Mouse (Mus musculus) heart, embryonic 14.5 days (tissue): ENCODE data around the gene Wdr60. TPM values are rescaled to one million over a fixed set of nuclear protein-coding genes. Genes with fewer than 3 reads are reported as not detected.

Source experiments
- ATAC-seq: fragments of 200-750 bp; cut with Nextera tagmentation; 2 replicates; pipeline ENCODE4 v1.8.0; 2017; ENCODE audit warnings: low read depth, moderate TSS enrichment; ENCODE audit not compliant: insufficient number of reproducible peaks, insufficient read depth, low FRiP score
- H3K27ac ChIP-seq, 2 experiments: fragments of 200-500 bp in 1 of 2; fragments of 300-500 bp in 1 of 2; sonication (generic) in 1 of 2; replicated peaks in 1 of 2; 2 replicates each; pipeline ENCODE4 v1.5.1; 2012 to 2014; ENCODE audit warnings: low read depth in 2 of 2, low read length in 2 of 2, control low read depth in 1 of 2, mild to moderate bottlenecking in 1 of 2, mixed read lengths in 1 of 2; ENCODE audit not compliant: control insufficient read depth in 1 of 2, insufficient read depth in 1 of 2
- H3K27me3 ChIP-seq: fragments of 300-500 bp; sonication (generic); 2 replicates; pipeline ENCODE4 v1.6.1; 2014; ENCODE audit warnings: mild to moderate bottlenecking, low read length, control low read depth; ENCODE audit not compliant: control insufficient read depth, insufficient read depth
- H3K36me3 ChIP-seq: fragments of 300-500 bp; sonication (generic); 2 replicates; pipeline ENCODE4 v1.6.1; 2014; ENCODE audit warnings: mild to moderate bottlenecking, control low read depth, low read length, mixed read lengths; ENCODE audit not compliant: control insufficient read depth, insufficient read depth
- H3K4me1 ChIP-seq, 2 experiments: fragments of 200-500 bp in 1 of 2; fragments of 300-500 bp in 1 of 2; sonication (generic) in 1 of 2; 2 replicates each; pipeline ENCODE4 v1.6.1; 2012 to 2014; ENCODE audit warnings: low read length in 2 of 2, control low read depth in 1 of 2, mixed read lengths in 1 of 2; ENCODE audit not compliant: control insufficient read depth in 2 of 2, insufficient read depth in 2 of 2
- H3K4me2 ChIP-seq: fragments of 300-500 bp; sonication (generic); 2 replicates; pipeline ENCODE4 v1.6.1; 2014; ENCODE audit warnings: mild to moderate bottlenecking, low read length
- H3K4me3 ChIP-seq, 2 experiments: fragments of 200-500 bp in 1 of 2; fragments of 300-500 bp in 1 of 2; sonication (generic) in 1 of 2; 2 replicates each; pipeline ENCODE4 v1.5.1; 2012 to 2014; ENCODE audit warnings: low read length in 2 of 2, mild to moderate bottlenecking in 2 of 2, control low read depth in 1 of 2, low read depth in 1 of 2, moderate library complexity in 1 of 2; ENCODE audit not compliant: control insufficient read depth in 1 of 2, insufficient read depth in 1 of 2
- H3K9ac ChIP-seq: fragments of 300-500 bp; sonication (generic); 2 replicates; pipeline ENCODE4 v1.6.1; 2014; ENCODE audit warnings: mild to moderate bottlenecking, low read length
- H3K9me3 ChIP-seq: fragments of 300-500 bp; sonication (generic); 2 replicates; pipeline ENCODE4 v1.6.1; 2016; ENCODE audit warnings: low read length, control low read depth; ENCODE audit not compliant: control insufficient read depth
- WGBS: fragments of 180-500 bp; shearing (Covaris S2); extraction: QIAGEN DNeasy Blood & Tissue Kit; methylation state at CpG from one replicate; pipeline ENCODE4 v1.1.7; 2014; 5-methylcytosine and 5-hydroxymethylcytosine counted together
- polyA plus RNA-seq: library from polyadenylated mRNA; unstranded; fragments of >200 nt; fragmentation: Nextera tagmentation; extraction: Ambion mirVana; gene quantifications from 2 replicates; pipeline ENCODE4 v1.2.1, GENCODE M21; 2014

Gene Wdr60
- polyA plus RNA-seq, 1 experiment from 2014 or later, result 2.9 TPM

DNA sequence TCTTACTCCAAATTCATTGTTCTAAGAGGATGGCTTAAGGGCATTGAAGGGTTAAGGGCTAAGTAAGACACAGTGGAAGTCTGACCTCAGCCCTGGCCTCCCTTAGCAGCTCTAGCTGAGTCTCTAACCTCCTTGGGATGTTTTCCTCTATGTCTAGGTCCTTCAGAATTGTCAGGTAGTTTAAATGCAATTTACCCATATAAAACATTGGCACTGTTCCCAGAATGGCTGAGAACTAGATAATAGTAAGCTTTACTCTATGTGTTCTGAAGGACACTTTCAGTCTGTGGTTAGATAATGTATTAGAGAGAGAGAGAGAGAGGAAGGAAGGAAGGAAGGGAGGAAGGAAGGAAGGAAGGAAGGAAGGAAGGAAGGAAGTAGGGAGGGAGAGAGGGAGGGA, 80.4 kb downstream of the Wdr60 start:
- no peaks in the 10 kb centered on the region for H3K9me3 ChIP-seq
- no peak overlapping the region for H3K4me3 ChIP-seq
- no peak overlapping the region for H3K9ac ChIP-seq
- no peak for ATAC-seq
- no peaks in the 10 kb centered on the region for H3K36me3 ChIP-seq
- H3K4me1 ChIP-seq, result no peaks in the 10 kb centered on the region
- H3K27ac ChIP-seq, result no peak overlapping the region
- no peak overlapping the region for H3K4me2 ChIP-seq
- H3K27me3 ChIP-seq, result no peaks in the 10 kb centered on the region

DNA sequence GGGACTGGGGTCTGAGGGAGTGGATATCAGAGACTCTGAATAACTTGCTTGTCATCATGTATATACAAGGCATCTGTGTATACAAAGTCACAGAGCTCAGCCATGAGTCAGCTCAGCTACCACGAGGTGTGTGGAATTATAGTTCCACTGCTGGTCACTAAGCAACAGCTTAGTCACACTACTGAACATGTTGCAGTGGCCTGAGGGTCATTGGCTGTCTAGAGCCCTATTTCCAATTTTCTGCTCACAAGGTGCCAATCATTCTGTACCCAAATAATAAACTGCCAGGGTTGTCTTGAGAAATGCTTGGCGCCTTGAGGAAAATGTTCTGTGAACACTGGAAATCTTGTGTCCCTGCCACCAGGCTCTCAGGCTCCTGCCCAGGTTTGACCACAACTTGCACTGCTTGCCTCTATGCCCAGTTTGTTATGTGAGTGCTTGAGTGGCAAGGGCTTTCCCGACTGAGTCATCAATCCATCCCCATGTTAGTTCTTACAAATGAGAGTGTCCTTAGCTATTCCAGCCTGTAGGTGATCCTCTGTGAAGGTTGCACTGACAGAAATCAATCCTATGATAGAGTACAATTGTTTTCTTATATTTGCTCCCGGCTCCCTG, 81.3 kb downstream of the Wdr60 start:
- H3K27ac ChIP-seq, result no peak overlapping the region
- no peak overlapping the region for H3K4me2 ChIP-seq
- H3K27me3 ChIP-seq, result no peaks in the 10 kb centered on the region
- no peak overlapping the region for H3K9ac ChIP-seq
- H3K4me3 ChIP-seq, result no peak overlapping the region
- H3K4me1 ChIP-seq, result no peaks in the 10 kb centered on the region
- ATAC-seq, result no peak
- no peaks in the 10 kb centered on the region for H3K36me3 ChIP-seq
- WGBS, result 65% methylated on average over 4 of the region's 4 CpGs
- no peaks in the 10 kb centered on the region for H3K9me3 ChIP-seq

DNA sequence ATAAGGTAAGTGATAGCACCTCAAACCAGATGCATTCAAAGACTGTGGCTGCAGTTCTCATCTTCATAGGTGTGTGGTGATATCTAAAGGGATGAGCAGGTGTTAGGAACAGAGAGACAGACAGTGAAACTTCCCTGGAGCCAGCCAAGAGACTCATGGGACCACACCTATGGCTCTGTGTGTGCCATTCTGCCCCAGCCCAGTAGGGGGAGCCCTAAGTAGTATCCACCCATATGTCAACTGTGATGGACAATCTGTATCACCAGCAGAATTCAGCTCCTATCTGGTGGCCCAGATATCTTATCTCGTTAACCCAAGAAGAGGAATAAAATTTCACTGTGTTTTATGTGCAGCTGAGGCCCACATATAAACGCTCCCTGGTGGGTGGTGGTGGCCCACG, 85.9 kb downstream of the Wdr60 start:
- Histone ChIP-seq H3K9ac (no peak overlapping the region), H3K4me1 (no peaks in the 10 kb centered on the region), H3K36me3 (no peaks in the 10 kb centered on the region), H3K27ac (no peak overlapping the region), H3K9me3 (no peaks in the 10 kb centered on the region), H3K27me3 (no peaks in the 10 kb centered on the region), H3K4me3 (no peak overlapping the region), H3K4me2 (no peak overlapping the region)
- ATAC-seq, result no peak
- WGBS, result 81% methylated on average over 3 of the region's 3 CpGs

DNA sequence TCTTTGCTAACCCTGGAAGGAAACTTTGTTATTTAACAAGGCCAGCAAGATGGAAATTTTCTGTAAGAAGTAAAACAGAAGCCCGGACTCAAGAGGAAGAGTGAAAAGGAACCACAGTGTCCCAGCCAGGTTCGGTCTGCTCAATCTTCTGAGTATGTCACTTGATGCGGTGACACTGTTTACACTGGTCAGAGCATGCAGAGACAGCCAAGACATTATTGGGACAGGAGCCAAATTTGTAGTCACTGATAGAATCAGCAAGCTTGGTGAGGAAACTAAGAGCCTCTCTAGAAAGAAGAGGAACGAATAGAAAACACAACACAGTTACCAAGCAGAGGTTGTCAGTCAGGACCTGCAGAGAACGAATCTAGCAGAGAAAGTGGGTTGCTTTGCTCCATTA, 93.2 kb downstream of the Wdr60 start:
- 56% methylated on average over 5 of the region's 5 CpGs for WGBS
- Histone ChIP-seq H3K4me1 (no peaks in the 10 kb centered on the region), H3K9me3 (no peaks in the 10 kb centered on the region), H3K27ac (no peak overlapping the region), H3K27me3 (no peaks in the 10 kb centered on the region), H3K4me2 (no peak overlapping the region), H3K36me3 (no peaks in the 10 kb centered on the region), H3K4me3 (no peak overlapping the region), H3K9ac (no peak overlapping the region)
- no peak for ATAC-seq

DNA sequence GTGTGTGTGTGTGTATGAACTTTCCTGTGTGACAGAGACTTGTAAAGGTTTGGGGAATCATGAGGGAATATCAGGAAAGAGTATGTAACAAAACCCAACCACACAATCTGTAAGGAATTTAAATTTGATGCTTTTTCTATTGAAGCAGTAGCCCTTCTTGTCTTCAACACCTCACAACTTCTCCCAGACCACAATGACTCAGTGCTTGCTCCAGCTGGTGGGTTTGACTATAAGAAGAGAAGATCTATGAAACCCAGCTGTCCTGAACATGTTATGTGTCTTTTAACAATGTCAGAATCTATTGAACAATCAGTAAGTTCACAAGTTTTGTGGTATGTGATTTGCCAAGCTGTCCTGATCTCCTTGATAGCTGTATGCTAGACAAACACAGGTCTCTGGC, 97.5 kb downstream of the Wdr60 start:
- Histone ChIP-seq H3K4me2 (no peak overlapping the region), H3K4me3 (no peak overlapping the region), H3K9ac (no peak overlapping the region), H3K27me3 (no peaks in the 10 kb centered on the region), H3K27ac (no peak overlapping the region), H3K36me3 (no peaks in the 10 kb centered on the region), H3K4me1 (no peaks in the 10 kb centered on the region), H3K9me3 (no peaks in the 10 kb centered on the region)
- no peak for ATAC-seq

DNA sequence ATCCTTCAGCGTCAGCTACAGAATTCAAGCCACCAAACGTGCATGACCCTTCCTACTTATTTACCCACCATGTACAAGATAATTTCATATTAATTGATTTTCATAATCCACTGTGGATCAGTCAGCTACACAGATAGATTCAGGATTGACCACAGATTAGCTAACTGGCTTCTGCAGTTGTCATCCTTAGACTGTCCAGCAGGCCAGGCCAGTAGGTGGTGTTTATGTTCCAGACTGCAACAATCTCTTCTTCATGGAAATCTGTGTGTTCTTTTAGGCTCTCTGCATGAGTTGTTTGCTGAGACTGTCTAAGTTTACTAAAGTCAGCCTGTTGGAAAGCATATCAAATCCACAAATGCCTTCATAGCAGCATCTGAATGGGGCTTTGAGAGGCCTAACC, 103.1 kb downstream of the Wdr60 start:
- no peaks in the 10 kb centered on the region for H3K9me3 ChIP-seq
- 90% methylated on average over 2 of the region's 2 CpGs for whole genome bisulfite sequencing
- no peak overlapping the region for H3K4me2 ChIP-seq
- H3K27me3 ChIP-seq, result no peaks in the 10 kb centered on the region
- H3K36me3 ChIP-seq, result no peaks in the 10 kb centered on the region
- no peaks in the 10 kb centered on the region for H3K4me1 ChIP-seq
- no peak overlapping the region for H3K4me3 ChIP-seq
- ATAC-seq, result no peak
- no peak overlapping the region for H3K27ac ChIP-seq
- H3K9ac ChIP-seq, result no peak overlapping the region

DNA sequence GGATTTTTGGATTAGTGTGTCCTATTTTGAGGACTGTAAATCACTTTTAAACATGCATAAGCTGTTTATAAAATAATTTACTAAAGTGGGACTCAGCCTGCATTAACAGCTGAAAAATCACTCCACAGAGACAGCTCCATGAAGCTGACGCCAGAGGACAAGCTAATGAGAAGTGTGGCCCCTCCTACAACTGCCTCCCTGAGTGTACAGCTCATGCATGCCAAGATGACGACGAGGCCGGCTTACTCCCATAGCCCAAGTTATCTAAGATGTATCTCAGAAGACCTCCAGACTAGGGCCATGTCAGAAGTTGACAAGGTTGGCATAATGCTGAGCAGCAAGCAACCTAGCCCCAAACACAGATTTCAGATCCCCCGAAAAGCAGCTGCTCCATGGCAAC, 103.6 kb downstream of the Wdr60 start:
- Histone ChIP-seq H3K27me3 (no peaks in the 10 kb centered on the region), H3K4me1 (no peaks in the 10 kb centered on the region), H3K9ac (no peak overlapping the region), H3K9me3 (no peaks in the 10 kb centered on the region), H3K36me3 (no peaks in the 10 kb centered on the region), H3K27ac (no peak overlapping the region), H3K4me2 (no peak overlapping the region), H3K4me3 (no peak overlapping the region)
- WGBS, result 74% methylated on average over 5 of the region's 5 CpGs
- no peak for ATAC-seq

DNA sequence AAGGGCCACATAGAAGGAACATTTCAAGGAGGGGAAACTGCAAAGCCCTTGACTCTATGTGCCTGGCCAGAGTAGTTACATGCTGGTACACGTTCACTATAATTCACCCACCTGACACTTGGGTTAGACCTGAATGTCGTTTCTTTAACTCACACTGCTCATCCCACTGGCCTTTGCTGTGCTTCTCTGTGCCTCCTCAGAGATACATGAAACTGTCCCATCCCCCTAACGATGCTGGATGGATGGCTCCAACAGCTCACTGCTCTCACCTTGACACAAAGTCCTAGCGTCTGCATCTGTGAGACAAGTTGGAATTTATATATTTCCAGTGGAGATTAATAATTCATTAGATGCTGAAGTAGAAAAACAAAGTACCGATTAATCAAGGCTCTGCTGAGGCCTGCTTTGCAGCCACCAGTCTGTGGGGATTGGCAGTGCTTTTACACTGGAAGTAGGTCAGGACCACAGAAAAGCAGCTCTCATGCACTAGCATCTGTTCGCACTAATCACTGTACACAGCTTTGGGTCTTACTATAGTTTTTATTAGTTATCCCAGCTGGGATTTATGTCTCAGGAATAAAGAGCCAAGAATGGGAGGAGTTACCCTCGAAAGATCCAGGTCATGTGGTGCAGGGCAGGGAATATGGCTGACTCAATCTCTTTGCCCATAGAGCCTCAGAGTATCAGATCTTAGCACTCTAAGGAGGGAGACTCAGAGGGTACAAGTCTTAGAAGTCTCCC, 105.9 kb downstream of the Wdr60 start:
- Histone ChIP-seq H3K27ac (no peak overlapping the region), H3K4me1 (no peaks in the 10 kb centered on the region), H3K9me3 (no peaks in the 10 kb centered on the region), H3K4me3 (no peak overlapping the region), H3K9ac (no peak overlapping the region), H3K36me3 (no peaks in the 10 kb centered on the region), H3K4me2 (no peak overlapping the region), H3K27me3 (no peaks in the 10 kb centered on the region)
- no peak for ATAC-seq
- 75% methylated on average over 7 of the region's 7 CpGs for WGBS
